8 mouse cellular contexts compared by ENCODE assay signal in the genomic region with DNA sequence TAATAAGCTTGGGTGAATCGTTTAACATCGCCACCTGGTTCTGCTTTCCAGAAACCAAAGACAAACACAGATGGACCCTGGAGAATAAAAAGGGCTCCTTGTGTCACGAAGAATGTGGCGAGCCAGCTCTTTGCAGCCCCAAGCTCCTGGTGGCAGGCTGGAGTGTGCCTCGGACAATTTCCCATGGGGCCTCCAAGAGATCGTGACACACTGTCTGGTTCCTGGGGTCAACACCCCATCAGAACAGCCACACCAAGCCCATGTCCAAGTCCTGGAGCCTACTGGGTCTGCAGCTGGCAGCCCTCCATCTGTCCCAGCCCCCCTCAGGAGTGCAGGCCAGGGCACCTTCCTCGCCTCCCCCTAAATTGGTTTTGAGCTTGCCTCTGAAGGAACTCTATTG. TPM values are rescaled to one million over a fixed set of nuclear protein-coding genes. Genes with fewer than 3 reads are reported as not detected.
DNase-seq lines count a peak whose midpoint lies in the region; ATAC-seq and TF ChIP-seq lines count a peak whose summit lies in the region.

No protein-coding gene starts in this region.

- H3K9ac ChIP-seq in hindbrain, embryonic 15.5 days = peak overlapping the region; percentile 69

- no peak for TF ChIP-seq CTCF in thymus, adult 2 months (IDR thresholded peaks at IDR 0.05; ENCODE audit: borderline replicate concordance, control insufficient read depth, extremely low read depth, insufficient read depth, low read length, poor library complexity)

- H3K4me2 ChIP-seq in hindbrain, embryonic 15.5 days = peak overlapping the region; percentile 77

- WGBS in thymus, adult 2 months = 12% methylated on average over 7 of the region's 7 CpGs
- 14% methylated on average over 7 of the region's 7 CpGs for WGBS in hindbrain, embryonic 15.5 days
- WGBS in macrophage (ENCODE audit: missing documents) = 14% methylated on average over 7 of the region's 7 CpGs

- no peak for DNase-seq in thymus, adult 2 months
- DNase-seq in thymus, postnatal 0 days (ENCODE audit: low spot score) = no peak
- no peak for DNase-seq in adipocyte (ENCODE audit: low spot score)

- H3K9me3 ChIP-seq in erythroblast, embryonic 14.5 days (ENCODE audit: control insufficient read depth, low read length) = no peaks in the 10 kb centered on the region
- no peaks in the 10 kb centered on the region for H3K9me3 ChIP-seq in hindbrain, embryonic 15.5 days

- no peak for ATAC-seq in erythroblast, adult 5-6 weeks (replicated peaks; ENCODE audit: low FRiP score, poor library complexity, severe bottlenecking)
- ATAC-seq in hindbrain, embryonic 15.5 days (ENCODE audit: low FRiP score, low read depth) = no peak
- no peak for ATAC-seq in activated CD4-positive, CD25-positive, alpha-beta regulatory T cell, adult 4 months

- no peaks in the 10 kb centered on the region for H3K27me3 ChIP-seq in erythroblast, embryonic 14.5 days (ENCODE audit: control insufficient read depth)
- H3K27me3 ChIP-seq in thymus, adult 2 months (ENCODE audit: control insufficient read depth, insufficient read depth, low read length) = no peaks in the 10 kb centered on the region
- no peaks in the 10 kb centered on the region for H3K27me3 ChIP-seq in hindbrain, embryonic 15.5 days

- TF ChIP-seq POLR2A in thymus, adult 2 months (IDR thresholded peaks at IDR 0.05; ENCODE audit: control insufficient read depth, extremely low read depth, insufficient read depth, low read length, poor library complexity) = no peak

- H3K4me1 ChIP-seq in erythroblast, embryonic 14.5 days (ENCODE audit: control insufficient read depth) = peaks cover 25% of the 10 kb centered on the region
- H3K4me1 ChIP-seq in thymus, adult 2 months (replicated peaks; ENCODE audit: control insufficient read depth, insufficient read depth, low read length) = peaks cover 14% of the 10 kb centered on the region
- H3K4me1 ChIP-seq in hindbrain, embryonic 15.5 days (replicated peaks) = peaks cover 21% of the 10 kb centered on the region

- H3K4me3 ChIP-seq in erythroblast, embryonic 14.5 days (replicated peaks) = peak overlapping the region; percentile 75
- peak overlapping the region; percentile 81 for H3K4me3 ChIP-seq in thymus, adult 2 months (ENCODE audit: control insufficient read depth, insufficient read depth, low read length)
- H3K4me3 ChIP-seq in hindbrain, embryonic 15.5 days = peak overlapping the region; percentile 53
- peak overlapping the region; percentile 85 for H3K4me3 ChIP-seq in macrophage (ENCODE audit: inconsistent target)

- no peak overlapping the region for H3K27ac ChIP-seq in thymus, adult 2 months (ENCODE audit: control insufficient read depth, insufficient read depth, low read length)
- peak overlapping the region; percentile 86 for H3K27ac ChIP-seq in hindbrain, embryonic 15.5 days (replicated peaks)
- peak overlapping the region; percentile 68 for H3K27ac ChIP-seq in macrophage

- H3K36me3 ChIP-seq in erythroblast, embryonic 14.5 days (ENCODE audit: control insufficient read depth) = no peaks in the 10 kb centered on the region
- H3K36me3 ChIP-seq in thymus, adult 2 months (ENCODE audit: control insufficient read depth, insufficient read depth, low read length) = no peaks in the 10 kb centered on the region
- no peaks in the 10 kb centered on the region for H3K36me3 ChIP-seq in hindbrain, embryonic 15.5 days
- H3K36me3 ChIP-seq in macrophage (ENCODE audit: inconsistent target) = no peaks in the 10 kb centered on the region

- peaks cover 12% of the 10 kb centered on the region; the same call in 1 of the 2 replicates for H3K79me2 ChIP-seq in macrophage (ENCODE audit: inconsistent target)

RNA-seq across cellular contexts. Expression of a gene that starts 0.5 kb away (rescaled TPM):
- 0.09 and 0.23 TPM in 2 replicates for polyA plus RNA-seq in erythroblast, embryonic 14.5 days (2012)
- total RNA-seq in erythroblast, adult 5-6 weeks (2015; ENCODE audit: low replicate concordance) = 0.42 and 1.3 TPM in 2 replicates
- total RNA-seq in erythroblast, adult 5-6 weeks (2017; ENCODE audit: low replicate concordance) = 1.4 TPM in 1 of 2 replicates, not detected in the other
- polyA plus RNA-seq in thymus, adult 2 months (2012; rRNA removed) = 13.9 and 14.0 TPM in 2 replicates
- 9.0 and 9.2 TPM in 2 replicates for polyA plus RNA-seq in thymus, postnatal 0 days (2015; fragmentation: Nextera tagmentation; extraction: Ambion mirVana)
- 10.1 and 13.2 TPM in 2 replicates for polyA plus RNA-seq in hindbrain, embryonic 15.5 days (2015; fragmentation: Nextera tagmentation; extraction: Ambion mirVana)
- total RNA-seq in macrophage (2018; cell fraction: chromatin; rRNA removed) = 10 to 100 TPM in 13 of 26 experiments, 1 to 10 TPM in 13; 3.9 to 19.4 (median 10.4) TPM
- total RNA-seq in macrophage (2018; cell fraction: cytosol; rRNA removed) = 10 to 100 TPM in 17 of 26 experiments, 1 to 10 TPM in 9; 4.5 to 18.2 (median 11.5) TPM
- total RNA-seq in macrophage (2018; cell fraction: nucleus; rRNA removed) = 10 to 100 TPM in 14 of 26 experiments, 1 to 10 TPM in 12; 2.6 to 19.0 (median 10.9) TPM
- 9.6 to 10.4 TPM (median 10.1 TPM) in 3 replicates for polyA plus RNA-seq in macrophage (2018)
- polyA plus RNA-seq in activated CD4-positive, CD25-positive, alpha-beta regulatory T cell, adult 4 months (2017; shearing (Covaris generic)) = 10 to 100 TPM in 1 of 2 experiments, 1 to 10 TPM in 1; 8.8 to 11.1 TPM
